ENCODE assay signal across 12 mouse cellular contexts in genomic region chr9:118939410-118939809, GRCm38 (mm10). TPM values are rescaled to one million over a fixed set of nuclear protein-coding genes. Genes with fewer than 3 reads are reported as not detected.
DNase-seq lines count a peak whose midpoint lies in the region; ATAC-seq and TF ChIP-seq lines count a peak whose summit lies in the region.
"Had no signal": no experiment of that assay in that cellular context is flagged by ENCODE, and none has a peak within 500 bp of the region (broad histone marks: within the 10 kb centered on the region; RNA-seq: fewer than 3 reads in every experiment).

No protein-coding gene starts in this region.

- H3K9ac ChIP-seq in lung, embryonic 15.5 days = no peak overlapping the region
- no peak overlapping the region for H3K9ac ChIP-seq in limb, embryonic 15.5 days
- H3K9ac ChIP-seq in forebrain, postnatal 0 days = no peak overlapping the region
- H3K9ac ChIP-seq: hindbrain, embryonic 14.5 days; midbrain, embryonic 12.5 days had no signal

- TF ChIP-seq CTCF in forebrain, postnatal 0 days (IDR thresholded peaks at IDR 0.05; ENCODE audit: low read depth) = no peak

- H3K36me3 ChIP-seq in lung, embryonic 15.5 days = no peaks in the 10 kb centered on the region
- H3K36me3 ChIP-seq in limb, embryonic 15.5 days = 0 out of 2 replicates have a peak, but pooled peaks cover 6% of the 10 kb centered on the region
- H3K36me3 ChIP-seq in forebrain, postnatal 0 days (ENCODE audit: insufficient read depth) = no peaks in the 10 kb centered on the region
- H3K36me3 ChIP-seq: midbrain, embryonic 12.5 days had no signal

- H3K27ac ChIP-seq in lung, embryonic 15.5 days = peak overlapping the region; percentile 69
- H3K27ac ChIP-seq in limb, embryonic 15.5 days = peak overlapping the region; percentile 78
- H3K27ac ChIP-seq in forebrain, postnatal 0 days (ENCODE audit: low read depth, low read length) = no peak overlapping the region
- H3K27ac ChIP-seq: hindbrain, embryonic 14.5 days; midbrain, embryonic 12.5 days had no signal

- H3K4me3 ChIP-seq in lung, embryonic 15.5 days = no peak overlapping the region
- H3K4me3 ChIP-seq in limb, embryonic 15.5 days = no peak overlapping the region
- H3K4me3 ChIP-seq in forebrain, postnatal 0 days (ENCODE audit: low read depth, low read length) = no peak overlapping the region
- H3K4me3 ChIP-seq: erythroblast, embryonic 14.5 days; midbrain, embryonic 12.5 days had no signal

- no peak overlapping the region for H3K4me2 ChIP-seq in lung, embryonic 15.5 days
- no peak overlapping the region for H3K4me2 ChIP-seq in limb, embryonic 15.5 days
- no peak overlapping the region for H3K4me2 ChIP-seq in forebrain, postnatal 0 days (ENCODE audit: low read depth)
- H3K4me2 ChIP-seq: hindbrain, embryonic 14.5 days; midbrain, embryonic 12.5 days had no signal

- WGBS in lung, embryonic 15.5 days = 27% methylated on average over 13 of the region's 13 CpGs
- WGBS in limb, embryonic 15.5 days = 32% methylated on average over 13 of the region's 13 CpGs
- WGBS in forebrain, postnatal 0 days = 47% methylated on average over 13 of the region's 13 CpGs

- ATAC-seq in lung, embryonic 15.5 days (ENCODE audit: borderline replicate concordance, extremely low read depth, low FRiP score, low TSS enrichment) = no peak
- no peak for ATAC-seq in limb, embryonic 15.5 days (ENCODE audit: insufficient number of reproducible peaks, low FRiP score, low TSS enrichment, low read depth)
- no peak for ATAC-seq in forebrain, postnatal 0 days
- ATAC-seq: CD4-positive, CD25-positive, alpha-beta regulatory T cell, adult 4 months had no signal

- no peak for DNase-seq in lung, postnatal 14 days
- DNase-seq in kidney, adult 8-10 months = peak; percentile 54 to 69
- DNase-seq in yolk sac, embryonic 10.5 days (ENCODE audit: low spot score) = peak; percentile 79
- no peak for DNase-seq in thymus, postnatal 36 days
- no peak for DNase-seq in adrenal gland, adult 8-10 months
- no peak for DNase-seq in forebrain, postnatal 0 days

- H3K27me3 ChIP-seq in lung, embryonic 15.5 days = no peaks in the 10 kb centered on the region
- no peaks in the 10 kb centered on the region for H3K27me3 ChIP-seq in limb, embryonic 15.5 days
- H3K27me3 ChIP-seq in forebrain, postnatal 0 days (ENCODE audit: insufficient read depth, low read length) = no peaks in the 10 kb centered on the region
- H3K27me3 ChIP-seq: midbrain, embryonic 12.5 days had no signal

- H3K9me3 ChIP-seq in lung, embryonic 15.5 days = no peaks in the 10 kb centered on the region
- H3K9me3 ChIP-seq in limb, embryonic 15.5 days = no peaks in the 10 kb centered on the region
- H3K9me3 ChIP-seq in forebrain, postnatal 0 days (ENCODE audit: low read length) = no peaks in the 10 kb centered on the region
- H3K9me3 ChIP-seq: midbrain, embryonic 12.5 days had no signal

- peaks cover 42% of the 10 kb centered on the region for H3K4me1 ChIP-seq in lung, embryonic 15.5 days
- peaks cover 39% of the 10 kb centered on the region for H3K4me1 ChIP-seq in limb, embryonic 15.5 days
- H3K4me1 ChIP-seq in forebrain, postnatal 0 days (ENCODE audit: insufficient read depth) = no peaks in the 10 kb centered on the region

RNA-seq across cellular contexts. Expression of gene Ctdspl, which starts 13.2 kb away (rescaled TPM):
- polyA plus RNA-seq in lung, embryonic 15.5 days (2015; fragmentation: Nextera tagmentation; extraction: Ambion mirVana) = 19.0 and 22.2 TPM in 2 replicates
- polyA plus RNA-seq in limb, embryonic 15.5 days (2015; fragmentation: Nextera tagmentation; extraction: Ambion mirVana) = 17.0 and 19.2 TPM in 2 replicates
- total RNA-seq in adrenal gland, adult 8-10 months (2022) = 10 to 100 TPM; 22.0 to 35.1 (median 28.0) TPM
- 7.8 and 7.9 TPM in 2 replicates for total RNA-seq in forebrain, postnatal 0 days (2014; rRNA removed)
- polyA plus RNA-seq in forebrain, postnatal 0 days (2015; fragmentation: Nextera tagmentation; extraction: Ambion mirVana) = 1.9 and 4.6 TPM in 2 replicates

Comparison
In these comparisons a context has a peak if more than half of its experiments do, and no peak if none do; other contexts are left out.
1. DNase-seq: peak in kidney, adult 8-10 months (2 of 2) and yolk sac, embryonic 10.5 days (single experiment); none in lung, postnatal 14 days (single experiment), thymus, postnatal 36 days (0 of 2), adrenal gland, adult 8-10 months (single experiment) and forebrain, postnatal 0 days (single experiment).